Mouse (Mus musculus) lung, embryonic 14.5 days (tissue): ENCODE results near the gene Olfr741. TPM values are rescaled to one million over a fixed set of nuclear protein-coding genes. Genes with fewer than 3 reads are reported as not detected.

Experiments used
- ATAC-seq: fragments of 200-750 bp; cut with Nextera tagmentation; 2 replicates; pipeline ENCODE4 v1.8.0; 2017; ENCODE audit warnings: mild to moderate bottlenecking, moderate TSS enrichment, moderate library complexity; ENCODE audit not compliant: insufficient read depth
- DNase-seq: peaks from one replicate; pipeline ENCODE4 v3.0.0-alpha.2; 2015
- H3K27ac ChIP-seq: fragments of 300-500 bp; sonication (generic); 2 replicates; pipeline ENCODE4 v1.5.1; 2014; ENCODE audit warnings: low read depth, mild to moderate bottlenecking, moderate library complexity
- H3K27me3 ChIP-seq: fragments of 300-500 bp; sonication (generic); 2 replicates; pipeline ENCODE4 v1.6.1; 2014; ENCODE audit warnings: low read length, control low read depth; ENCODE audit not compliant: insufficient read depth
- H3K36me3 ChIP-seq: fragments of 300-500 bp; sonication (generic); 2 replicates; pipeline ENCODE4 v1.6.1; 2014; ENCODE audit warnings: control low read depth; ENCODE audit not compliant: insufficient read depth
- H3K4me1 ChIP-seq: fragments of 300-500 bp; sonication (generic); 2 replicates; pipeline ENCODE4 v1.6.1; 2014; ENCODE audit warnings: antibody characterized with exemption, control low read depth; ENCODE audit not compliant: insufficient read depth
- H3K4me2 ChIP-seq: fragments of 300-500 bp; sonication (generic); 2 replicates; pipeline ENCODE4 v1.6.1; 2014; ENCODE audit warnings: mild to moderate bottlenecking
- H3K4me3 ChIP-seq: fragments of 300-500 bp; sonication (generic); 2 replicates; pipeline ENCODE4 v1.5.1; 2014; ENCODE audit warnings: low read depth, low read length
- H3K9ac ChIP-seq: fragments of 300-500 bp; sonication (generic); 2 replicates; pipeline ENCODE4 v1.6.1; 2014
- H3K9me3 ChIP-seq: fragments of 300-500 bp; sonication (generic); 2 replicates; pipeline ENCODE4 v1.6.1; 2016; ENCODE audit warnings: low read depth, low read length, control low read depth
- CTCF ChIP-seq: IDR thresholded peaks from 2 replicates; pipeline ENCODE4 v1.5.1; 2016; ENCODE audit warnings: antibody characterized with exemption, low read depth
- WGBS: fragments of 180-500 bp; shearing (Covaris S2); extraction: QIAGEN DNeasy Blood & Tissue Kit; methylation state at CpG from one replicate; pipeline ENCODE4 v1.1.7; 2014; 5-methylcytosine and 5-hydroxymethylcytosine counted together
- polyA plus RNA-seq: library from polyadenylated mRNA; unstranded; fragments of >200 nt; fragmentation: Nextera tagmentation; extraction: Ambion mirVana; gene quantifications from 2 replicates; pipeline ENCODE4 v1.2.1, GENCODE M21; 2014

Gene Olfr741
- not detected in 2 replicates for polyA plus RNA-seq

DNA sequence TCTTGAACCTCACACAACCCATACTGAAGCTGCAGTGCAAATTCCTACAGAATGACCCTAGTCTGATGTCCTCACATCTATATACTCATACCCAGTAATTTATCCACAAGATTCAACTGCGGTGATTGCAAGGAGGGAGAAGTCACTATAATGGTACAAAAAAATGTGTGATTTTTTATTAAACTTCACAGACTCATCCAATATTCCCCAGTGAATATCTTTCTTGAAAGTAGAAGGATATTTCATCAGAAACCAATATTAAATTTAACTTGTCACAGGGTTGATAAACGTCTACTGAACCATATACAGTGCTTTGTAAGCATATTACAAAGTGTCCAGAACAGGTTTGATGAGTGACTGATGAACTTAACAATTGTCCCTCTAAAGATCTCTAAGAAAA is at the start of gene Olfr741:
Gene Olfr741, plus strand, starts transcription at position 301 of the 400 bp plus-strand sequence.
- TF ChIP-seq CTCF = no peak
- no peaks in the 10 kb centered on the region for H3K9me3 ChIP-seq
- H3K36me3 ChIP-seq = no peaks in the 10 kb centered on the region
- no peak within 1 kb of the TSS for H3K9ac ChIP-seq
- no peak for DNase-seq
- no peak within 1 kb of the TSS for H3K4me2 ChIP-seq
- no peaks in the 10 kb centered on the region for H3K4me1 ChIP-seq
- WGBS = 71% methylated on average over 2 of the region's 2 CpGs
- H3K4me3 ChIP-seq = no peak within 1 kb of the TSS
- H3K27me3 ChIP-seq = no peaks in the 10 kb centered on the region
- no peak within 1 kb of the TSS for H3K27ac ChIP-seq
- ATAC-seq = no peak

DNA sequence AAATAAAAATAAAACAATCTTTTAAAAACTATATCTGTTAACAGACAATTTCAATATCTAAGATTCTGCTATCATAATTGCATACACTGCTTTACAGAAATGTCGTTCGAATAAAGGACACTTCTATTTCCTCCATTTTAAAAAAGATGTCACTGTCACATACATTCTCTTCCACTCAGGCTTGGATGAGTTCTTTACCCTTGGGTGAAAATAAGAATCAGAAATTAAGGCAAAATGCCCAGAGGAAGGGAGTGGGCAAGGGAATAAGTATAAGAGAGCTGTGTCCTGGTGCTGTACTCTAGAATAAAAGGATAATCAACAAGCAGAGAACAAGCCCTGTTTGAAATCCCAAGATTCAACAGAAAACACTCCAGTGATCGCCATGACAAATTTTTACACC is 27.3 kb upstream of the Olfr741 start, which contains the start of gene Olfr740:
Gene Olfr740, plus strand, starts transcription at position 301 of the 400 bp plus-strand sequence.
- no peak for TF ChIP-seq CTCF
- ATAC-seq (no peak), DNase-seq (no peak)
- WGBS = 72% methylated on average over 3 of the region's 3 CpGs
- Histone ChIP-seq H3K9ac (no peak within 1 kb of the TSS), H3K36me3 (no peaks in the 10 kb centered on the region), H3K4me1 (no peaks in the 10 kb centered on the region), H3K27ac (no peak within 1 kb of the TSS), H3K9me3 (no peaks in the 10 kb centered on the region), H3K4me3 (no peak within 1 kb of the TSS), H3K27me3 (no peaks in the 10 kb centered on the region), H3K4me2 (no peak within 1 kb of the TSS)

DNA sequence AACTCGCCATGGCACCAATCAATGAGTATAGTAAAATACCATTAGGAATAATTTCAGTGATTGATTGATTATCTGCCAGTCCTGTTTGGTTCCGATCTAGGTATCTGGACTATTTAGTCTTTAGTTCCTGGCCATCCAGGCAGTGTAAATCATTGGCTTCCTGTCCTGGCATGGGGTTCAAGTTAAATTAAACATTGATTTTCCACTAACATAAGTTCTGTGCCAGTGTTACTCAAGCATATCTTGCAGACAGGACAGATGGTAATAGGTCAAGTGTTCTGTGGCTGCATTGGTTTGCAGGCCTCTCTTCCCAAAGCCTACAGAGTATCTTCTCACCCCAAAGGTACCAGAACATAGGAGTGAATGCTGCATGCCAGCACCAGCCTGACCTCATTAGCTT is 5.9 kb downstream of the Olfr741 start:
- Histone ChIP-seq H3K9me3 (no peaks in the 10 kb centered on the region), H3K36me3 (no peaks in the 10 kb centered on the region), H3K4me3 (no peak overlapping the region), H3K4me1 (no peaks in the 10 kb centered on the region), H3K9ac (no peak overlapping the region), H3K27me3 (no peaks in the 10 kb centered on the region), H3K27ac (no peak overlapping the region), H3K4me2 (no peak overlapping the region)
- no peak for DNase-seq
- ATAC-seq = no peak
- 59% methylated on average over 2 of the region's 2 CpGs for WGBS
- TF ChIP-seq CTCF = no peak

DNA sequence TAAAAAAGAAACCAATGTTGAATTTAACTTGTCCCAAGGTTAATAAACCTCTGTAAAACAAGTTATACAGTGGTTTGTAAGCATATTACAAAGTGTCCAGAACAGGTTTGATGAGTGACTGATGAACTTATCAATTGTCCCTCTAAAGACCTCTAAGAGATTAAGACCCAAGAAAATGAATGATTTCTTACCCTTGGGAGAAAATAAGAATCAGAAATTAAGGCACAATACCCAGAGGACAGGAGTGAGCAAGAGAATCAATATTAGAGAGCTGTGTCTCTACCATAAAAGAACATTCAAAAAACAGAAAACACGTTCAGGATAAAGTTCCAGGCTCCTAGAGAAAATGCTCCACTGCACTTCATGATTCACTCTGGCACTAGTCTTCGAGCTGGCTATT is 30.8 kb downstream of the Olfr741 start, which contains the start of gene Olfr742:
Gene Olfr742, plus strand, starts transcription at position 301 of the 400 bp plus-strand sequence.
- no peak for TF ChIP-seq CTCF
- Histone ChIP-seq H3K4me3 (no peak within 1 kb of the TSS), H3K27ac (no peak within 1 kb of the TSS), H3K9me3 (no peaks in the 10 kb centered on the region), H3K27me3 (no peaks in the 10 kb centered on the region), H3K36me3 (no peaks in the 10 kb centered on the region), H3K9ac (no peak within 1 kb of the TSS), H3K4me2 (no peak within 1 kb of the TSS), H3K4me1 (no peaks in the 10 kb centered on the region)
- ATAC-seq = no peak
- DNase-seq = no peak
- 41% methylated on average over 2 of the region's 2 CpGs for WGBS

DNA sequence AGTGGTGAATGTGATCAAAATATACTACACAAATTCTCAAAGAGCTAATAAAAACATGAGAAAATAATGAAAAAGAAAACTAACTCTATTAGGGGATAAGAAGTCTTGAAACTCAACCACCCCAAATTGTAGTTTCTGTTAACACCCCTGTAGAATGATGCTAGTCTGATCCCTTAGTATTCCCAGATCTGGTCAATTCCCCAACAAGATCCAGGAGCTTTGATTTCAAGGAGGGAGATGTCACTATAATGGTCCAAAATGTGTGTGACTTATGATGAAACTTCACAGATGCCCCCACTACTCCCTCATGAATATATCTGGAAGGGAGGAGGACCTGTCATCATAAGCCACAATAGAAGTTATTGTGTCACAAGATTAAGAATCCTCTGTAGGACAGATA is 49.0 kb downstream of the Olfr741 start, which contains the start of gene Olfr743:
Gene Olfr743, plus strand, starts transcription at position 301 of the 400 bp plus-strand sequence.
- no peaks in the 10 kb centered on the region for H3K9me3 ChIP-seq
- H3K36me3 ChIP-seq = no peaks in the 10 kb centered on the region
- H3K9ac ChIP-seq = no peak within 1 kb of the TSS
- H3K27me3 ChIP-seq = no peaks in the 10 kb centered on the region
- DNase-seq (no peak), ATAC-seq (no peak)
- no peak for TF ChIP-seq CTCF
- H3K4me1 ChIP-seq = no peaks in the 10 kb centered on the region
- H3K27ac ChIP-seq = no peak within 1 kb of the TSS
- no peak within 1 kb of the TSS for H3K4me3 ChIP-seq
- no peak within 1 kb of the TSS for H3K4me2 ChIP-seq

Other genes with a start within 250 kb of the Olfr741 start
- not detected in 2 replicates for gene Olfr731, start 230.9 kb upstream of the Olfr741 start, polyA plus RNA-seq
- not detected in 2 replicates for gene Olfr732, start 188.5 kb upstream of the Olfr741 start, polyA plus RNA-seq
- not detected in 2 replicates for gene Olfr733, start 171.2 kb upstream of the Olfr741 start, polyA plus RNA-seq
- gene Olfr734, start 146.0 kb upstream of the Olfr741 start, polyA plus RNA-seq = not detected in 2 replicates
- not detected in 2 replicates for gene Olfr735, start 123.9 kb upstream of the Olfr741 start, polyA plus RNA-seq
- gene Tlr11, start 114.8 kb upstream of the Olfr741 start, polyA plus RNA-seq = not detected in 2 replicates
- gene Olfr736, start 91.6 kb upstream of the Olfr741 start, polyA plus RNA-seq = not detected in 2 replicates
- gene Olfr738, start 65.2 kb upstream of the Olfr741 start, polyA plus RNA-seq = not detected in 2 replicates
- gene Olfr739, start 54.1 kb upstream of the Olfr741 start, polyA plus RNA-seq = not detected in 2 replicates
- gene Olfr740, start 27.2 kb upstream of the Olfr741 start, polyA plus RNA-seq = not detected in 2 replicates
- not detected in 2 replicates for gene Olfr742, start 30.9 kb downstream of the Olfr741 start, polyA plus RNA-seq
- not detected in 2 replicates for gene Olfr743, start 49.1 kb downstream of the Olfr741 start, polyA plus RNA-seq
- gene Olfr744, start 142.1 kb downstream of the Olfr741 start, polyA plus RNA-seq = not detected in 2 replicates
- not detected in 2 replicates for gene Olfr745, start 166.7 kb downstream of the Olfr741 start, polyA plus RNA-seq
- gene Olfr746, start 174.3 kb downstream of the Olfr741 start, polyA plus RNA-seq = not detected in 2 replicates
- not detected in 2 replicates for gene Olfr747, start 220.5 kb downstream of the Olfr741 start, polyA plus RNA-seq
- gene Olfr748, start 234.6 kb downstream of the Olfr741 start, polyA plus RNA-seq = not detected in 2 replicates